Mouse (Mus musculus) yolk sac, embryonic 10.5 days (tissue): ENCODE data around the gene Prkag3.

ENCODE experiments used
- DNase-seq: peaks from one replicate; pipeline ENCODE4 v3.0.0-alpha.2; 2017; ENCODE audit warnings: low spot score

Gene Prkag3

GRCm38 (mm10) chr1:74759773-74760172, 10.8 kb upstream of the Prkag3 start:
- DNase-seq: no peak

GRCm38 (mm10) chr1:74754175-74754785, 5.3 kb upstream of the Prkag3 start:
- DNase-seq: no peak

- no peak for DNase-seq
Observed at GRCm38 (mm10) chr1:74753266-74753974, 4.4 kb upstream of the Prkag3 start.

- DNase-seq: no peak
Observed at GRCm38 (mm10) chr1:74752833-74753232, 3.8 kb upstream of the Prkag3 start.

GRCm38 (mm10) chr1:74752150-74752549, 3.1 kb upstream of the Prkag3 start:
- no peak for DNase-seq

- peak; percentile 29 for DNase-seq
Observed at GRCm38 (mm10) chr1:74750683-74751082, 1.7 kb upstream of the Prkag3 start.

- DNase-seq: peak; percentile 23
Observed at GRCm38 (mm10) chr1:74749301-74749700, 280 bp upstream of the Prkag3 start.

- no peak for DNase-seq
Observed at GRCm38 (mm10) chr1:74747335-74747734, 1.7 kb downstream of the Prkag3 start.

- DNase-seq: no peak
Observed at GRCm38 (mm10) chr1:74740846-74741245, 8.2 kb downstream of the Prkag3 start.

GRCm38 (mm10) chr1:74737500-74737899, 11.5 kb downstream of the Prkag3 start:
- DNase-seq: no peak

GRCm38 (mm10) chr1:74736977-74737376, 12.0 kb downstream of the Prkag3 start:
- DNase-seq: no peak

GRCm38 (mm10) chr1:74728446-74728845, 20.6 kb downstream of the Prkag3 start:
- DNase-seq: no peak

- DNase-seq: no peak
Observed at GRCm38 (mm10) chr1:74726674-74727073, 22.3 kb downstream of the Prkag3 start.

GRCm38 (mm10) chr1:74726114-74726513, 22.9 kb downstream of the Prkag3 start:
- DNase-seq: no peak

- DNase-seq: no peak
Observed at GRCm38 (mm10) chr1:74723748-74724147, 25.3 kb downstream of the Prkag3 start.

- DNase-seq: no peak
Observed at GRCm38 (mm10) chr1:74721657-74722056, 27.4 kb downstream of the Prkag3 start.

GRCm38 (mm10) chr1:74719281-74719680, 29.7 kb downstream of the Prkag3 start:
- DNase-seq: no peak

- DNase-seq: no peak
Observed at GRCm38 (mm10) chr1:74718113-74718512, 30.9 kb downstream of the Prkag3 start.

GRCm38 (mm10) chr1:74715886-74716285, 33.1 kb downstream of the Prkag3 start:
- no peak for DNase-seq

- DNase-seq: no peak
Observed at GRCm38 (mm10) chr1:74715468-74715867, 33.6 kb downstream of the Prkag3 start.

GRCm38 (mm10) chr1:74714967-74715366, 34.1 kb downstream of the Prkag3 start:
- no peak for DNase-seq

GRCm38 (mm10) chr1:74713859-74714730, 34.9 kb downstream of the Prkag3 start:
- no peak for DNase-seq
